Mouse (Mus musculus) thymus, postnatal 4 days (tissue): Measurements from ENCODE around the gene Best3.
"Not testable (repeated sequence)": the region's sequence is repeated elsewhere in the genome, so short reads cannot be mapped to it uniquely, and the experiment has no call there.

ENCODE experiments used
- DNase-seq: peaks from one replicate; pipeline ENCODE4 v3.0.0; 2021

Gene Best3

GRCm38 (mm10) chr10:117040355-117040754 lies 54.2 kb downstream of the Best3 start:
- DNase-seq, result peak; percentile 39

- no peak for DNase-seq
Measured at GRCm38 (mm10) chr10:117042295-117042694, 56.2 kb downstream of the Best3 start.

- not testable (repeated sequence) for DNase-seq
Measured at GRCm38 (mm10) chr10:117043497-117044166, 57.5 kb downstream of the Best3 start.

- no peak for DNase-seq
Measured at GRCm38 (mm10) chr10:117045175-117046056, 59.3 kb downstream of the Best3 start, which contains the start of gene Lrrc10. TSS of gene Lrrc10 (plus strand) at chr10:117045341.

GRCm38 (mm10) chr10:117049253-117049652 lies 63.1 kb downstream of the Best3 start:
- DNase-seq, result no peak

GRCm38 (mm10) chr10:117049961-117050597 lies 64.0 kb downstream of the Best3 start:
- DNase-seq, result no peak

GRCm38 (mm10) chr10:117055668-117056067 lies 69.6 kb downstream of the Best3 start:
- no peak for DNase-seq

- DNase-seq, result peak; percentile 27
Measured at GRCm38 (mm10) chr10:117062894-117063253, 76.8 kb downstream of the Best3 start.

- DNase-seq, result peak; percentile 96
Measured at GRCm38 (mm10) chr10:117063254-117064021, 77.3 kb downstream of the Best3 start, which contains the start of gene Cct2. TSS of gene Cct2 (minus strand) at chr10:117063814.

GRCm38 (mm10) chr10:117064076-117064475 lies 78.0 kb downstream of the Best3 start:
- no peak for DNase-seq

GRCm38 (mm10) chr10:117069109-117069508 lies 83.0 kb downstream of the Best3 start:
- DNase-seq, result peak; percentile 28

GRCm38 (mm10) chr10:117072191-117072888 lies 86.2 kb downstream of the Best3 start:
- no peak for DNase-seq

GRCm38 (mm10) chr10:117073176-117073575 lies 87.1 kb downstream of the Best3 start:
- DNase-seq, result no peak
